Mouse (Mus musculus): ENCODE measurements around the gene Trio. TPM values are rescaled to one million over a fixed set of nuclear protein-coding genes. Genes with fewer than 3 reads are reported as not detected.

The Trio gene
- total and polyA plus RNA-seq, 2 experiments from 2014 or later = 21.9 to 214 TPM

- no peaks in the 10 kb centered on the region for H3K9me3 ChIP-seq (ENCODE audit: low read length)
- DNase-seq (no peak), ATAC-seq (no peak)
- H3K4me1 ChIP-seq (ENCODE audit: insufficient read depth) = peaks cover 22% of the 10 kb centered on the region
- no peaks in the 10 kb centered on the region for H3K36me3 ChIP-seq (ENCODE audit: insufficient read depth)
- H3K9ac ChIP-seq = no peak overlapping the region
- no peak overlapping the region for H3K4me3 ChIP-seq (ENCODE audit: low read depth, low read length)
- no peak overlapping the region for H3K27ac ChIP-seq (ENCODE audit: low read depth, low read length)
- WGBS = 79% methylated on average over 3 of the region's 3 CpGs
- no peak overlapping the region for H3K4me2 ChIP-seq (ENCODE audit: low read depth)
- no peak for TF ChIP-seq CTCF (IDR thresholded peaks at IDR 0.05; ENCODE audit: low read depth)
- no peaks in the 10 kb centered on the region for H3K27me3 ChIP-seq (ENCODE audit: insufficient read depth, low read length)
These were observed 72.1 kb downstream of the Trio start for GRCm38 (mm10) chr15:27953570-27953969.

- DNase-seq (no peak), ATAC-seq (no peak)
- H3K9me3 ChIP-seq (ENCODE audit: low read length) = no peaks in the 10 kb centered on the region
- no peak for TF ChIP-seq CTCF (IDR thresholded peaks at IDR 0.05; ENCODE audit: low read depth)
- peaks cover 12% of the 10 kb centered on the region for H3K4me1 ChIP-seq (ENCODE audit: insufficient read depth)
- no peak overlapping the region for H3K27ac ChIP-seq (ENCODE audit: low read depth, low read length)
- no peak overlapping the region for H3K4me2 ChIP-seq (ENCODE audit: low read depth)
- H3K27me3 ChIP-seq (ENCODE audit: insufficient read depth, low read length) = no peaks in the 10 kb centered on the region
- no peak overlapping the region for H3K9ac ChIP-seq
- no peak overlapping the region for H3K4me3 ChIP-seq (ENCODE audit: low read depth, low read length)
- 83% methylated on average over 7 of the region's 7 CpGs for WGBS
- no peaks in the 10 kb centered on the region for H3K36me3 ChIP-seq (ENCODE audit: insufficient read depth)
These were observed 74.5 kb downstream of the Trio start for GRCm38 (mm10) chr15:27951195-27951594.

- ATAC-seq (no peak), DNase-seq (no peak)
- Histone ChIP-seq H3K4me2 (ENCODE audit: low read depth) (no peak overlapping the region), H3K36me3 (ENCODE audit: insufficient read depth) (no peaks in the 10 kb centered on the region), H3K27ac (ENCODE audit: low read depth, low read length) (no peak overlapping the region), H3K9me3 (ENCODE audit: low read length) (no peaks in the 10 kb centered on the region), H3K9ac (no peak overlapping the region), H3K4me3 (ENCODE audit: low read depth, low read length) (no peak overlapping the region), H3K4me1 (ENCODE audit: insufficient read depth) (peaks cover 7% of the 10 kb centered on the region), H3K27me3 (ENCODE audit: insufficient read depth, low read length) (no peaks in the 10 kb centered on the region)
- WGBS = 90% methylated on average over 9 of the region's 9 CpGs
- no peak for TF ChIP-seq CTCF (IDR thresholded peaks at IDR 0.05; ENCODE audit: low read depth)
These were observed 76.5 kb downstream of the Trio start for GRCm38 (mm10) chr15:27949196-27949595.

- TF ChIP-seq CTCF (IDR thresholded peaks at IDR 0.05; ENCODE audit: low read depth) = peak; percentile 45
- 97% methylated on average over 3 of the region's 3 CpGs for WGBS
These were observed 77.8 kb downstream of the Trio start for GRCm38 (mm10) chr15:27947880-27948279.

GRCm38 (mm10) chr15:27945570-27945969 is 80.1 kb downstream of the Trio start:
- 40% methylated on average over 9 of the region's 9 CpGs for WGBS
- no peak overlapping the region for H3K4me2 ChIP-seq (ENCODE audit: low read depth)
- H3K4me3 ChIP-seq (ENCODE audit: low read depth, low read length) = no peak overlapping the region
- H3K36me3 ChIP-seq (ENCODE audit: insufficient read depth) = no peaks in the 10 kb centered on the region
- peaks cover 22% of the 10 kb centered on the region for H3K4me1 ChIP-seq (ENCODE audit: insufficient read depth)
- H3K9ac ChIP-seq = no peak overlapping the region
- ATAC-seq (peak; percentile 53), DNase-seq (peak; percentile 36)
- 0 out of 2 replicates have a peak overlapping the region, but pooled peaks have one; percentile 31 for H3K27ac ChIP-seq (ENCODE audit: low read depth, low read length)
- no peaks in the 10 kb centered on the region for H3K9me3 ChIP-seq (ENCODE audit: low read length)
- no peaks in the 10 kb centered on the region for H3K27me3 ChIP-seq (ENCODE audit: insufficient read depth, low read length)
- no peak for TF ChIP-seq CTCF (IDR thresholded peaks at IDR 0.05; ENCODE audit: low read depth)

More at GRCm38 (mm10) chr15:27947880-27948279, 77.8 kb downstream of the Trio start:
- H3K36me3 ChIP-seq (ENCODE audit: insufficient read depth) = no peaks in the 10 kb centered on the region
- no peaks in the 10 kb centered on the region for H3K27me3 ChIP-seq (ENCODE audit: insufficient read depth, low read length)
- peaks cover 16% of the 10 kb centered on the region for H3K4me1 ChIP-seq (ENCODE audit: insufficient read depth)
- H3K9ac ChIP-seq = no peak overlapping the region
- H3K27ac ChIP-seq (ENCODE audit: low read depth, low read length) = no peak overlapping the region
- H3K4me3 ChIP-seq (ENCODE audit: low read depth, low read length) = no peak overlapping the region
- H3K9me3 ChIP-seq (ENCODE audit: low read length) = no peaks in the 10 kb centered on the region
- no peak for ATAC-seq
- DNase-seq = no peak
- no peak overlapping the region for H3K4me2 ChIP-seq (ENCODE audit: low read depth)

GRCm38 (mm10) chr15:27944898-27945297 is 80.8 kb downstream of the Trio start:
- WGBS = 62% methylated on average over 11 of the region's 11 CpGs
- Histone ChIP-seq H3K36me3 (ENCODE audit: insufficient read depth) (no peaks in the 10 kb centered on the region), H3K9ac (no peak overlapping the region), H3K9me3 (ENCODE audit: low read length) (no peaks in the 10 kb centered on the region), H3K27me3 (ENCODE audit: insufficient read depth, low read length) (no peaks in the 10 kb centered on the region), H3K4me2 (ENCODE audit: low read depth) (no peak overlapping the region), H3K4me3 (ENCODE audit: low read depth, low read length) (no peak overlapping the region), H3K27ac (ENCODE audit: low read depth, low read length) (no peak overlapping the region), H3K4me1 (ENCODE audit: insufficient read depth) (peaks cover 22% of the 10 kb centered on the region)
- ATAC-seq = 0 out of 2 replicates have a peak, but pooled peaks have one; percentile 12
- no peak for TF ChIP-seq CTCF (IDR thresholded peaks at IDR 0.05; ENCODE audit: low read depth)
- no peak for DNase-seq

- Histone ChIP-seq H3K4me1 (ENCODE audit: insufficient read depth) (peaks cover 29% of the 10 kb centered on the region), H3K4me2 (ENCODE audit: low read depth) (peak overlapping the region; percentile 26), H3K9ac (peak overlapping the region; percentile 18; the same call in 1 of the 2 replicates), H3K36me3 (ENCODE audit: insufficient read depth) (no peaks in the 10 kb centered on the region), H3K27ac (ENCODE audit: low read depth, low read length) (0 out of 2 replicates have a peak overlapping the region, but pooled peaks have one; percentile 15), H3K9me3 (ENCODE audit: low read length) (no peaks in the 10 kb centered on the region), H3K4me3 (ENCODE audit: low read depth, low read length) (no peak overlapping the region), H3K27me3 (ENCODE audit: insufficient read depth, low read length) (no peaks in the 10 kb centered on the region)
- DNase-seq (peak; percentile 76), ATAC-seq (peak; percentile 79)
- TF ChIP-seq CTCF (IDR thresholded peaks at IDR 0.05; ENCODE audit: low read depth) = no peak
- WGBS = 8% methylated on average over 18 of the region's 18 CpGs
These were observed 82.0 kb downstream of the Trio start for GRCm38 (mm10) chr15:27943486-27944195.
